ENCODE assay signal across 7 mouse cellular contexts in the genomic region with DNA sequence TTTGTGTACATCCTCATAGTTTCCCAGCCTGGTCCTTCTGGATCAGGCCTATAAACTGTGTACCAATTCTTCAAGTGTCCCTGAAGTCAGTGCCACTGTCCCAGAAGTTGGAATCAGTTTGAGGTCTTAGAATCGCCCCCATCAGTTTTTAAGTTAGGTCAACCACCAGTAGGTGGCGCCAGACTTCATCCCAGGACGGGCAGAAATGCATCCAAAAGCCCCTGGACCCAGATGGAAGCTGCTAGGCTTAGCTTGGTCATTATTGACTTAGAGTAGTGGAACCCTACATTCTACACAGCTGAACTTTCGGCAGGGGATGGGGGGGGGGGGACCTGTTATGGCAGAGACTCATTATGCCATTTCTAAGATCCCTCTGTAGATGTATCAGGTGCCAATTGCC.
A peak's percentile ranks its signal among the peaks of the same experiment; 100 is the strongest.
DNase-seq lines count a peak whose midpoint lies in the region; ATAC-seq and TF ChIP-seq lines count a peak whose summit lies in the region.

No protein-coding gene starts in this region.

- WGBS in intestine, postnatal 0 days = 39% methylated on average over 4 of the region's 4 CpGs
- 47% methylated on average over 4 of the region's 4 CpGs for WGBS in intestine, embryonic 15.5 days

- peak; percentile 74 for TF ChIP-seq CTCF in intestine, postnatal 0 days (IDR thresholded peaks at IDR 0.05; ENCODE audit: low read depth)
- peak; percentile 60 for TF ChIP-seq CTCF in E14TG2a.4 (conservative IDR thresholded peaks at IDR 0.05; ENCODE audit: low read length)

- H3K4me2 ChIP-seq in intestine, postnatal 0 days (replicated peaks; ENCODE audit: low read depth) = no peak overlapping the region
- H3K4me2 ChIP-seq in intestine, embryonic 15.5 days (replicated peaks) = no peak overlapping the region

- no peaks in the 10 kb centered on the region for H3K4me1 ChIP-seq in intestine, postnatal 0 days (replicated peaks; ENCODE audit: control insufficient read depth, insufficient read depth, low read length)
- no peaks in the 10 kb centered on the region for H3K4me1 ChIP-seq in intestine, embryonic 15.5 days (replicated peaks)
- no peaks in the 10 kb centered on the region for H3K4me1 ChIP-seq in E14TG2a.4 (replicated peaks; ENCODE audit: low read depth, low read length)

- DNase-seq in 416B (ENCODE audit: low read depth) = peak; percentile 62
- DNase-seq in embryo, embryonic 10.5 days (ENCODE audit: low spot score) = peak; percentile 79
- peak; percentile 45 for DNase-seq in lung, postnatal 36 days

- H3K9ac ChIP-seq in intestine, postnatal 0 days (ENCODE audit: low read depth, low read length) = no peak overlapping the region
- no peak overlapping the region for H3K9ac ChIP-seq in intestine, embryonic 15.5 days

- H3K27ac ChIP-seq in intestine, postnatal 0 days (ENCODE audit: low read depth, low read length) = no peak overlapping the region
- H3K27ac ChIP-seq in intestine, embryonic 15.5 days = no peak overlapping the region

- H3K4me3 ChIP-seq in intestine, postnatal 0 days (ENCODE audit: low read depth, low read length) = no peak overlapping the region
- no peak overlapping the region for H3K4me3 ChIP-seq in intestine, embryonic 15.5 days (replicated peaks)
- H3K4me3 ChIP-seq in E14TG2a.4 (replicated peaks; ENCODE audit: low read length) = no peak overlapping the region

- no peaks in the 10 kb centered on the region for H3K36me3 ChIP-seq in intestine, postnatal 0 days (ENCODE audit: control insufficient read depth, insufficient read depth)
- H3K36me3 ChIP-seq in intestine, embryonic 15.5 days = no peaks in the 10 kb centered on the region
- H3K36me3 ChIP-seq in E14TG2a.4 (ENCODE audit: insufficient read depth, low read length) = no peaks in the 10 kb centered on the region

- no peaks in the 10 kb centered on the region for H3K9me3 ChIP-seq in intestine, postnatal 0 days (ENCODE audit: control insufficient read depth)
- H3K9me3 ChIP-seq in intestine, embryonic 15.5 days = no peaks in the 10 kb centered on the region
- no peaks in the 10 kb centered on the region for H3K9me3 ChIP-seq in E14TG2a.4 (ENCODE audit: low read length)

- no peak for ATAC-seq in intestine, postnatal 0 days
- ATAC-seq in intestine, embryonic 15.5 days = no peak
- ATAC-seq in megakaryocyte-erythroid progenitor cell, adult 5-6 weeks (replicated peaks; ENCODE audit: low FRiP score, low TSS enrichment, poor library complexity, severe bottlenecking) = no peak

- H3K27me3 ChIP-seq in intestine, postnatal 0 days (replicated peaks; ENCODE audit: control insufficient read depth, insufficient read depth, low read length) = no peaks in the 10 kb centered on the region
- H3K27me3 ChIP-seq in intestine, embryonic 15.5 days (replicated peaks) = no peaks in the 10 kb centered on the region
- H3K27me3 ChIP-seq in E14TG2a.4 (ENCODE audit: insufficient read depth, low read length) = no peaks in the 10 kb centered on the region
